Mouse (Mus musculus) testis, postnatal 10 days (tissue): ENCODE measurements around the gene Eif4g3.

Source experiments
- DNase-seq: peaks from one replicate; pipeline ENCODE4 v3.0.0; 2021; ENCODE audit warnings: low spot score

Gene Eif4g3

GRCm38 (mm10) chr4:138220761-138221160, 227.9 kb downstream of the Eif4g3 start:
- DNase-seq, result no peak

- no peak for DNase-seq
These were observed 228.6 kb downstream of the Eif4g3 start for GRCm38 (mm10) chr4:138221406-138221805.

GRCm38 (mm10) chr4:138222396-138222795, 229.6 kb downstream of the Eif4g3 start:
- no peak for DNase-seq

GRCm38 (mm10) chr4:138223623-138224022, 230.8 kb downstream of the Eif4g3 start:
- no peak for DNase-seq

- DNase-seq, result no peak
These were observed 254.2 kb downstream of the Eif4g3 start for GRCm38 (mm10) chr4:138246756-138247665.

GRCm38 (mm10) chr4:138250088-138250960, 257.5 kb downstream of the Eif4g3 start, which contains the start of the genes Sh2d5 and Kif17:
Gene Sh2d5, plus strand, starts transcription at chr4:138250403.
Gene Kif17, plus strand, starts transcription at chr4:138250435.
- DNase-seq, result peak; percentile 84

GRCm38 (mm10) chr4:138251819-138252218, 259.0 kb downstream of the Eif4g3 start:
- DNase-seq, result peak; percentile 62

GRCm38 (mm10) chr4:138252231-138252630, 259.4 kb downstream of the Eif4g3 start:
- no peak for DNase-seq

GRCm38 (mm10) chr4:138257116-138257687, 264.4 kb downstream of the Eif4g3 start:
- no peak for DNase-seq
